Mouse (Mus musculus) kidney, postnatal 25 days (tissue): ENCODE results near the gene Vmn1r123.
"Not testable (repeated sequence)": the region's sequence is repeated elsewhere in the genome, so short reads cannot be mapped to it uniquely, and the experiment has no call there.

ENCODE experiments used
- DNase-seq, 2 experiments: peaks; one replicate each; pipeline ENCODE4 v3.0.0; 2021; ENCODE audit warnings: mixed read lengths in 2 of 2

The Vmn1r123 gene

DNA sequence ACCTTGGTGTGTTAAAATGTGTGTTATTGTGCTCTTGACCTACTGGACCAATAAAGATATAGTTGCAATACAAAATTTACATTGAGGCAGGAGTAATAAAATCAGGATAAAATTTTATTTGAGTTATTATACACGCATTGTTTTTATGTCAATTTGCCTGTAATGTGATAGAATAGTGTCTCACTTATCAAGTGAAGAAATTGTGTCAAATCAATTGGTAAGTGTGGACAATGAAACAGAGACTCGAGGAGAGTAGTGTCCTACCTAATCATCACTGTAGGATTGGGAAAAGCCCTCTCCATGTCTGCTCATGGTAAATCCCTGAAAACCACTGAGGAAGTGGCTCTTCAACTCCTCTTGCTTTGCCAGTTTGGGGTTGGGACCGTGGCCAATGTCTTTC, at the start of gene Vmn1r123:
Gene Vmn1r123 (plus strand): TSS at position 301 of the 400 bp plus-strand sequence.
- DNase-seq = not testable (repeated sequence)

- DNase-seq = not testable (repeated sequence)
Observed at GRCm38 (mm10) chr7:21134028-21134427, 28.0 kb upstream of the Vmn1r123 start, which contains the start of gene Vmn1r122. TSS of gene Vmn1r122 (minus strand) at chr7:21134128.

GRCm38 (mm10) chr7:21190323-21190722, 28.3 kb downstream of the Vmn1r123 start, which contains the start of gene Gm5157:
TSS of gene Gm5157 (minus strand) at chr7:21190423.
- not testable (repeated sequence) for DNase-seq
